In genomic region chr17:12595846-12596515, GRCm38 (mm10) we compare ENCODE assay signal across 29 mouse cellular contexts. TPM values are rescaled to one million over a fixed set of nuclear protein-coding genes. Genes with fewer than 3 reads are reported as not detected.
DNase-seq lines count a peak whose midpoint lies in the region; ATAC-seq and TF ChIP-seq lines count a peak whose summit lies in the region.
"Had no signal": no experiment of that assay in that cellular context is flagged by ENCODE, and none has a peak within 500 bp of the region (broad histone marks: within the 10 kb centered on the region; RNA-seq: fewer than 3 reads in every experiment).

No protein-coding gene starts in this region.

- H3K4me3 ChIP-seq in hindbrain, embryonic 14.5 days (replicated peaks; ENCODE audit: low read length), result no peak overlapping the region
- H3K4me3 ChIP-seq in hindbrain, embryonic 13.5 days, result no peak overlapping the region
- no peak overlapping the region for H3K4me3 ChIP-seq in thymus, adult 2 months (ENCODE audit: control insufficient read depth, insufficient read depth, low read length)
- H3K4me3 ChIP-seq: embryonic facial prominence, embryonic 13.5 days; erythroblast, embryonic 14.5 days; forebrain, embryonic 13.5 days; gastrocnemius, adult 2 months; hindbrain, embryonic 10.5 days; intestine, embryonic 15.5 days; limb, embryonic 15.5 days; lung, embryonic 15.5 days; megakaryocyte, embryonic 14.5 days; midbrain, embryonic 13.5 days; neural tube, embryonic 12.5 days; stomach, embryonic 15.5 days had no signal

- 81% methylated on average over 13 of the region's 13 CpGs for WGBS in hindbrain, embryonic 14.5 days
- WGBS in hindbrain, embryonic 13.5 days, result 78% methylated on average over 13 of the region's 13 CpGs
- 86% methylated on average over 13 of the region's 13 CpGs for WGBS in thymus, adult 2 months

- TF ChIP-seq CTCF in thymus, adult 2 months (IDR thresholded peaks at IDR 0.05; ENCODE audit: borderline replicate concordance, control insufficient read depth, extremely low read depth, insufficient read depth, low read length, poor library complexity), result no peak

- no peak overlapping the region for H3K27ac ChIP-seq in hindbrain, embryonic 14.5 days
- no peak overlapping the region for H3K27ac ChIP-seq in hindbrain, embryonic 13.5 days
- no peak overlapping the region for H3K27ac ChIP-seq in thymus, adult 2 months (ENCODE audit: control insufficient read depth, insufficient read depth, low read length)
- H3K27ac ChIP-seq: embryonic facial prominence, embryonic 13.5 days; forebrain, embryonic 13.5 days; gastrocnemius, adult 2 months; hindbrain, embryonic 10.5 days; intestine, embryonic 15.5 days; limb, embryonic 15.5 days; liver, embryonic 14.5 days; lung, embryonic 15.5 days; midbrain, embryonic 13.5 days; neural tube, embryonic 12.5 days; stomach, embryonic 15.5 days had no signal

- H3K9me3 ChIP-seq in hindbrain, embryonic 14.5 days (ENCODE audit: control insufficient read depth, low read length), result no peaks in the 10 kb centered on the region
- 0 out of 2 replicates have a peak, but pooled peaks cover 2% of the 10 kb centered on the region for H3K9me3 ChIP-seq in hindbrain, embryonic 13.5 days
- H3K9me3 ChIP-seq: intestine, embryonic 15.5 days; limb, embryonic 15.5 days; lung, embryonic 15.5 days; midbrain, embryonic 13.5 days had no signal

- H3K4me1 ChIP-seq in hindbrain, embryonic 14.5 days (replicated peaks; ENCODE audit: control insufficient read depth, insufficient read depth, low read length), result no peaks in the 10 kb centered on the region
- no peaks in the 10 kb centered on the region for H3K4me1 ChIP-seq in hindbrain, embryonic 13.5 days (replicated peaks)
- no peaks in the 10 kb centered on the region for H3K4me1 ChIP-seq in thymus, adult 2 months (replicated peaks; ENCODE audit: control insufficient read depth, insufficient read depth, low read length)
- H3K4me1 ChIP-seq: embryonic facial prominence, embryonic 13.5 days; forebrain, embryonic 13.5 days; hindbrain, embryonic 10.5 days; intestine, embryonic 15.5 days; limb, embryonic 15.5 days; lung, embryonic 15.5 days; megakaryocyte, embryonic 14.5 days; midbrain, embryonic 13.5 days; neural tube, embryonic 12.5 days; stomach, embryonic 15.5 days had no signal

- H3K4me2 ChIP-seq in hindbrain, embryonic 14.5 days (replicated peaks), result no peak overlapping the region
- no peak overlapping the region for H3K4me2 ChIP-seq in hindbrain, embryonic 13.5 days
- H3K4me2 ChIP-seq: embryonic facial prominence, embryonic 13.5 days; forebrain, embryonic 13.5 days; intestine, embryonic 15.5 days; limb, embryonic 15.5 days; lung, embryonic 15.5 days; midbrain, embryonic 13.5 days; neural tube, embryonic 12.5 days; stomach, embryonic 15.5 days had no signal

- ATAC-seq in hindbrain, embryonic 14.5 days (ENCODE audit: low FRiP score), result peak; percentile 43; the same call in 1 of the 2 replicates
- ATAC-seq in hindbrain, embryonic 13.5 days (ENCODE audit: low FRiP score), result no peak
- ATAC-seq: forebrain, embryonic 13.5 days; intestine, embryonic 15.5 days; midbrain, embryonic 13.5 days had no signal

- H3K9ac ChIP-seq in hindbrain, embryonic 14.5 days, result no peak overlapping the region
- no peak overlapping the region for H3K9ac ChIP-seq in hindbrain, embryonic 13.5 days
- H3K9ac ChIP-seq: embryonic facial prominence, embryonic 13.5 days; forebrain, embryonic 13.5 days; intestine, embryonic 15.5 days; limb, embryonic 15.5 days; liver, embryonic 14.5 days; lung, embryonic 15.5 days; midbrain, embryonic 13.5 days; neural tube, embryonic 12.5 days; stomach, embryonic 15.5 days had no signal

- H3K27me3 ChIP-seq in hindbrain, embryonic 14.5 days (ENCODE audit: control insufficient read depth, insufficient read depth, low read length), result no peaks in the 10 kb centered on the region
- no peaks in the 10 kb centered on the region for H3K27me3 ChIP-seq in hindbrain, embryonic 13.5 days
- no peaks in the 10 kb centered on the region for H3K27me3 ChIP-seq in thymus, adult 2 months (ENCODE audit: control insufficient read depth, insufficient read depth, low read length)
- H3K27me3 ChIP-seq: CH12.LX; embryonic facial prominence, embryonic 13.5 days; forebrain, embryonic 13.5 days; intestine, embryonic 15.5 days; limb, embryonic 15.5 days; lung, embryonic 15.5 days; megakaryocyte, embryonic 14.5 days; midbrain, embryonic 13.5 days; neural tube, embryonic 12.5 days; stomach, embryonic 15.5 days had no signal

- no peaks in the 10 kb centered on the region for H3K36me3 ChIP-seq in hindbrain, embryonic 14.5 days (replicated peaks; ENCODE audit: control insufficient read depth, insufficient read depth)
- H3K36me3 ChIP-seq in hindbrain, embryonic 13.5 days, result no peaks in the 10 kb centered on the region
- no peaks in the 10 kb centered on the region for H3K36me3 ChIP-seq in thymus, adult 2 months (ENCODE audit: control insufficient read depth, insufficient read depth, low read length)
- H3K36me3 ChIP-seq: embryonic facial prominence, embryonic 13.5 days; G1E; hindbrain, embryonic 10.5 days; intestine, embryonic 15.5 days; limb, embryonic 15.5 days; lung, embryonic 15.5 days; midbrain, embryonic 13.5 days; neural tube, embryonic 12.5 days; stomach, embryonic 15.5 days had no signal

- no peak for TF ChIP-seq POLR2A in thymus, adult 2 months (IDR thresholded peaks at IDR 0.05; ENCODE audit: control insufficient read depth, extremely low read depth, insufficient read depth, low read length, poor library complexity)

- DNase-seq in cerebellum, postnatal 25 days, result peak; percentile 25 to 39
- no peak for DNase-seq in cerebellum, adult 9-10 months
- DNase-seq in hindbrain, embryonic 14.5 days (ENCODE audit: low spot score), result no peak
- DNase-seq in testis, postnatal 10 days (ENCODE audit: low spot score), result peak; percentile 50
- no peak for DNase-seq in testis, postnatal 14 days (ENCODE audit: low spot score)
- peak; percentile 72 for DNase-seq in retina, postnatal 1 day
- DNase-seq in thymus, adult 2 months, result no peak
- DNase-seq: adrenal gland, adult 8-10 months; B cell, adult 2 months; gastrocnemius, adult 2 months; heart, postnatal 10 days; kidney, postnatal 4 days; lung, postnatal 36 days; right cerebral cortex, adult 18-20 months had no signal

RNA-seq across cellular contexts. Expression of gene Slc22a2, which starts 12.0 kb away (rescaled TPM):
- polyA plus RNA-seq in hindbrain, embryonic 14.5 days (2014; fragmentation: Nextera tagmentation; extraction: Ambion mirVana), result 0.76 and 1.5 TPM in 2 replicates
- polyA plus RNA-seq in hindbrain, embryonic 13.5 days (2015; fragmentation: Nextera tagmentation; extraction: Ambion mirVana), result 0.53 and 0.76 TPM in 2 replicates
- 0.38 and 0.54 TPM in 2 replicates for polyA plus RNA-seq in thymus, adult 2 months (2012; rRNA removed)
- polyA plus RNA-seq: embryonic facial prominence, embryonic 13.5 days; erythroblast, embryonic 14.5 days; G1E; hindbrain, embryonic 10.5 days; intestine, embryonic 15.5 days; limb, embryonic 15.5 days had no signal

Comparison
In these comparisons a context has a peak if more than half of its experiments do, and no peak if none do; other contexts are left out.
1. DNase-seq: peak in cerebellum, postnatal 25 days (2 of 2), testis, postnatal 10 days (single experiment) and retina, postnatal 1 day (single experiment); none in cerebellum, adult 9-10 months (single experiment), hindbrain, embryonic 14.5 days (single experiment), testis, postnatal 14 days (single experiment) and thymus, adult 2 months (single experiment).